Mouse (Mus musculus) inflammation-experienced regulatory T-cells, adult 6 months (primary cell): ENCODE data around the gene Thumpd2. TPM values are rescaled to one million over a fixed set of nuclear protein-coding genes. Genes with fewer than 3 reads are reported as not detected.

Source experiments
- ATAC-seq: one replicate; pipeline ENCODE4 v1.8.0; 2017
- polyA plus RNA-seq, 3 experiments: library from polyadenylated mRNA; unstranded; fragments of 100-300 nt; shearing (Covaris generic); gene quantifications; one replicate each; pipeline ENCODE4 v1.2.1; 2017

Gene Thumpd2
- polyA plus RNA-seq, 3 experiments from 2014 or later, result 8.4 to 14.2 (median 12.5) TPM

- no peak for ATAC-seq
Measured at GRCm38 (mm10) chr17:81031830-81032442, 32.9 kb downstream of the Thumpd2 start.

DNA sequence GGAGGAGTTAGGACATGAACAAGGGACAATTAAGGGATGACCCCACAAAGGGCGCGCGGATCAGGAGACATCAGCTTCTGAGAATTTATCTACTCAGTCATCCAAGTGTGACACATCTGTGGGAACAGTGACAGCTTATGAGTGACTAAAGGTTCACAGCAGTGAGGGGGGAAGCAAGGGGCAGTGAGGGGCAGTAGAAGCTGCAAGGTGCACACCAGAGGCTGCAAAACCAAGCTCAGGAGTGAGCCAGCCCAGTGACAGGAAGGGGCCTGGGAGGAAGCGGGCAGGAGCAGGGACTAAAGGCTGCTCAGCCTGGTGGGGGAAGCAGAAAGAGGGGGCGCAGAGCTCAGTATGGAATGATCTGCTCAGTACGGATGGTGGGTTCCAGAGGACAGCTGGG is 37.6 kb downstream of the Thumpd2 start:
- ATAC-seq, result no peak

- no peak for ATAC-seq
Measured at GRCm38 (mm10) chr17:81017132-81017531, 47.8 kb downstream of the Thumpd2 start.

- ATAC-seq, result peak; percentile 48
Measured at GRCm38 (mm10) chr17:81015814-81016447, 49.0 kb downstream of the Thumpd2 start.

DNA sequence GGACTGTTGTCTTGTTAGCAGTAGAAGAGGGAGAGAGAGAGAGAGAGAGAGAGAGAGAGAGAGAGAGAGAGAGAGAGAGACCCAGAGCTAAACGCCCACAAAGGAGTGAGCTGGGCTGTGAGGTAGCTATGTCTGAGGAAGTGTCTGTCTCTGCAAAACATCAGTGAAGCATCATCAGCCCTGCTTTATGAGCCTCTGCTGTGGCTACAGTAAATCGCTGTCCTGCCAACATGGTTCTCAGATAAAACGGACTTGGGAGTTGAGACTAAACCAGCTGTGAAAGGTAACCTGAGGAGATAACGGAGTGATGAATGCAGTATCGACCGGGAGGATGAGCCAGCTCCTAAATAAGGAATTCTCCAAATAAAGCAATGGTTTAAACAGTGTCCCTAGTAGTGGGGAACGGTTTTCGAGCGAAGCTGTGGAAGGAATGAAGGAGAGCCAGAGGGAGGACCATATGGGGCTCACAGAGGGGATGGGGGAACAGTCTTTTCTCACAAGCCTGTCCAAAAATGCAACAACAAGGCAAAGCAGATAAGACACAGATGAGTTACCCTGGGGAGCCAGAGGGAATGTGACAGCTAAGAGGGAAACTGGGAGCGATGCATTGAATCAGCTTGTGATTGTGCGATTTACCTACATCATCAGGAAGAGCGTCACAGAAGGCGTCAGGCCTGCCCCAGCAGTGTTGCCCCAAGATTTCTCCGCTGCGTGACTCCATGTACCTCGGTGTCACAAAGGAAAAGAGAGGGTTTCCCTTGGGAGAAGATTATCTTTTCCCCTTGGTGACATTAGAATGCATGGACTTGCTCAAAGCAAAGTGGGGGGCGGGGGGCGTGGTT is 53.8 kb downstream of the Thumpd2 start:
- no peak for ATAC-seq

DNA sequence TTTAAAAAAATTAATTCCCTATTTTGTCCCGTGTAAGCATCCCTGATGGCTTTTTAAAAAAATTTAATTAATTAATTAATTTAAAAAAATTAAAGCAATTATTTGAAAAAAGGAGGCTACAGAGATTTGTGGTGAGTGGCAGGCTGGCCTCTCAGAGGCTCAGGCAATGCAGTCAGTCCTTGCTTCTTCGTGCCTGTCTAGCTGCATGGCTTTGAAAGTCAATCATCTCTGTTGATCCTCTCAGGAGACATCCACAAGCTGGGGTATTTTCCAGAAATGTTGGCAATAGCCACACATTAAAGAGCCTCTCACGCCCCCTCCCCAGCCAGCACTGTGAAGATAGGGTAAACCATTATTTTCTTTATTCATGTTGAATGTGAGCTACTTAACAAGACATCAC is 54.7 kb downstream of the Thumpd2 start:
- ATAC-seq, result no peak

DNA sequence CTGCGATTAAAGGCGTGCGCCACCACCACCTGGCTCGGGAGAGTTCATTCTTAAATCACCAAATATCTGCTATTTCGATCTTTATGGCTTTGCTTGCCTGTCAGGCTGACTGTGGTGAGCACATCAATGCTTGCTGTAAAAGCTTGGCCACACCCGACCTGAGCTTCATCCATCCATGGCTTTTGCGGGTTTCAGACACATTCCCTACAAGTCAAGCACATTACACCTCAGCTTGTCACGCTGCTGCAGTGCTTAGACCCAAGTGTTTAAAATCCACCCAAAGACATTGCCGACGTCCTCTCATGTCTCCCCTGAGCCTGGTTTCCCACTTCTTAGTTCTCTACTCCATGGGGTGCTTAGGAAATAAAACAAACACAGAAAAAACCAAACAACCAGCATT is 55.8 kb downstream of the Thumpd2 start:
- no peak for ATAC-seq

DNA sequence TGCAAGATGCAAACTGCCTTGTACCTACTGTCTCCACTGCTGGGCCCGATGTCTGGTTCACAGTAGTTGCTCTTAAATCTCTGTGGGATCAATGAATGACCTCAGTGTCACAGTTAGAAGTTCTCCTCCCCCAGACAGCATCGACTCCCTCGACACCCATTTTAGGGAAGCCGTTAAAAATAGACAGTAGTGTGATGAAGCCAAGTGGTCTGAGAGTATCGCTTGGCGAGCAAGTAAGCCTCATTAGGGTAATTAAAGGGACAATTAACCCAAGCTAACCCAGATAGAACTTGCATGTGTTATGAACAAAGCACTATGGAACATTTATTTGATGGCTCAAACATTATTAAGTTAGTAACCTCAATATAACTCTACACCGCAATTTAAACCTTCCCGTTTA is 59.6 kb downstream of the Thumpd2 start:
- no peak for ATAC-seq

- ATAC-seq, result no peak
Measured at GRCm38 (mm10) chr17:81004454-81004853, 60.4 kb downstream of the Thumpd2 start.

DNA sequence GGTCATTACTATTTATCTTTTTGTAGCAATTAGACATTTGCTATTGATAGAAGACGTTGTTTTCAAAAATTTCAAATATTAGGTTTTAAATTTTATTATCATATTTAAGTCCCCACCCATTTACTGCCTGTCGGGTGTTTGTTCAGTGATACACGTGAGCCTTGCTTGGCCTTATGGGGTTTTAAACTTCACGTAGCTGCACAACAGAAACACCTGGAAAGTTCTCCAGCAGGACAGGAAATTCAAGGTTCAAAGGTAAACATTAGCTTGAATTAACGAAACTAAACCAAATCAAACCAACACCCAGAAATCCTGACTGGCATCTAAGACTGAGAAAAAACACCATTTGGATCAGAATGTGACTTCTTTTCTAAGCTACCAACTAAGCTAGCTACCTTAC is 62.8 kb downstream of the Thumpd2 start:
- no peak for ATAC-seq

DNA sequence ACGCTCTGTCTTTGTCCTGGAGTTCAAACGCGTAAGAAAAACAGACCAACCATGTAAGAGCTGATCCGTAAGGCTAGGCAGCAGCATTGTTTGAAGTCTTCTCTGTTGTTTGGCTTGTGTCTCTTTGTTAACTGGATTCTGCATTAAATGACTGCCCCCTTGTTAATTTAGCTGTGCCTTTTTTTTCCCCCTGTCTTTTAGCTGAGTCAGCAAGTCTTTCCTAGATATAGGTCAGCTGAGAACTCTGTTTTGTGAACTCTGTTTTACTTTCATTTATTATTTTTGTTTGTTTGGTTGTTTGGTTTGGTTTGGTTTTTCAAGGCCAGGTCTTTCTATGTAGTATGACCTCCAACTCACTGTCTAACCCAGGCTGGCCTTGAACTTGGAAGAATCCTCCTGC is 63.2 kb downstream of the Thumpd2 start:
- ATAC-seq, result no peak

GRCm38 (mm10) chr17:81001010-81001409 is 63.9 kb downstream of the Thumpd2 start:
- no peak for ATAC-seq

- ATAC-seq, result no peak
Measured at GRCm38 (mm10) chr17:80998958-80999357, 65.9 kb downstream of the Thumpd2 start.

DNA sequence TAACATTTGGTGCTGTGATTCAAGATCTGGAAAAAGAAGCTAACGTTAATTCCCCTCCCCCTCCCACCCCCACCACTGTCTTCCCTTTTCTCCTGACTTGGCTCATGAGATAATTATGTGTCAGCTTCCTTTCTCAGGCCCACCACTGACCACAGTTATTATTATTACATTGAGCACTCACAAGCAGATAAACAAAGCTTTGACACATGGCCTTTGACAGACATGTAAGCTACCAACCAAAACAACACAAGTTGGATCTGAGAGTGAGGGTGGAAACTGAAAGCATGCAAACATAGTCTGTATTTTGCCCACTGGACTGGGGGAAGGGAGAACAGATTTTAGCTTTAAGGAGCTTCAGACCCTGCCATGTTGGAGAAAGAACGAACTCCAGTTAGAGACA is 67.7 kb downstream of the Thumpd2 start:
- ATAC-seq, result no peak

- no peak for ATAC-seq
Measured at GRCm38 (mm10) chr17:80991535-80992127, 73.3 kb downstream of the Thumpd2 start.

GRCm38 (mm10) chr17:80982976-80983375 is 81.9 kb downstream of the Thumpd2 start:
- ATAC-seq, result no peak

DNA sequence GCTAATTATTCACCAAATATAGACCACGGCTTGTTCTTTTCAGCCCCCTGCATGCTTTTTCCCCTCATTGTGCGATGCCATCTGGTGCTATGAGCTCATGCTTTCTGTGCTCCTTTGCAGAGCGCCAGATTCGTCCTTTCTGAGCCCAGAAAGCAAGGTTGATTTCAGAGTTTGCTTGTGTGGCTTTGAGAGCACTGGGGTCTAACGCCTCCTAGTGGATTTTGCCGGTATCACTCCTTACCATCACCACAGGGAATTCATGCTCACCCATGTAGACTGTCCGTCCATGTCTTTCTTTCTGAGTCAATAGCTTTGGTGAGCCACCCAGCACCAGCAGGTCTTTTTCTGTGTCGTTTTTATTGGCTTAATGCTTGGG is 82.5 kb downstream of the Thumpd2 start:
- no peak for ATAC-seq

DNA sequence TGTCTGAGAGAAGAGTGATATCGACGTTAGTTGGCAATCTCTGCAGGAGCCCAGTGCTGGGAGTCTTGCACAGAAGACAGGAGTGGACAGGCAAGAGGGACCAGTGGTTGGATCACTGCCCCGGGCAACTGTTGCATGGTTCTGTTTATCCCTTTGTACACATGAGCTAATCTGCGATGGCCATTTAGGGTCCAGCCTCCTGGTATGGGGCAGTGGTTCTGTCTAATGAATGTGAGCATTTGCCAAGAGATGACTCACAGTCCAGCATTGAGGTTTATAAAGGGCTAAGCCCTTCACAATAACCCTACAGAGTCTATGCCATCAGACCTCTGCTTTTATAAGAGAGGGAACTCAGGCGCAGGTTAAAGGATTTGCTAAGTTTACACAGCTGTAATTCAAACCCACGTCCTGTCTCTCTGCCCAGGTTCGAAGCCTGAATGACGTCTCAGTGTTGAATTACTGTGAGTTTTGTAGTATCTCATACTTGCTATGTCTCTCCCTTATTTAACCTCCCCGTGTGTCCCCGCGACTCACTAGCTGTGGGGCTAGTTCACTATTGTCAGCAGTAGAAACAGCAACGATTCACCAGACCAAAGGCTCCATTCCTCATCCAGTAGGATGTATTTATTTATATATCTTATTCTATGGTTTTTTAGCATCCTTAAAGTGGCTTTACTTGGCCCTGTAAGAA is 83.0 kb downstream of the Thumpd2 start:
- ATAC-seq, result no peak

DNA sequence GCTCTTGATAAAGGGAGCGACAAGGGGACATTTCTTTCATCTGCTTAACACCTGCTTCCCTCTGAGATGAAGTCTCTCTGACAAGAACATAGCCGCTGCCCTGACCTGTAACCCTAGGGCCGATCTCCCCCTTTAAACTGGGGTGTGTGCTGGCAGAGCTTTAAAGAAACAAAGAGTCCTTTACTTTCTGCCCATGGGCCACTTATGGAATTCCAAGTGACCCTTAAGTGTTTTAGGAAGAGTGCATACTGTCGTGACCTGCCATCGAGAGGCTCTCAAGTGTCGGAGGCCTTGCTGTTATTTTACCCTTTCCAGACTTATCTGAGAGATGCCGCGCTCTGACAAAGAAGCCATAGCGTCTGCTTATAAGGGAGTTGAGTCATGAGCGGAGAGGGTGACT is 84.8 kb downstream of the Thumpd2 start:
- ATAC-seq, result no peak

DNA sequence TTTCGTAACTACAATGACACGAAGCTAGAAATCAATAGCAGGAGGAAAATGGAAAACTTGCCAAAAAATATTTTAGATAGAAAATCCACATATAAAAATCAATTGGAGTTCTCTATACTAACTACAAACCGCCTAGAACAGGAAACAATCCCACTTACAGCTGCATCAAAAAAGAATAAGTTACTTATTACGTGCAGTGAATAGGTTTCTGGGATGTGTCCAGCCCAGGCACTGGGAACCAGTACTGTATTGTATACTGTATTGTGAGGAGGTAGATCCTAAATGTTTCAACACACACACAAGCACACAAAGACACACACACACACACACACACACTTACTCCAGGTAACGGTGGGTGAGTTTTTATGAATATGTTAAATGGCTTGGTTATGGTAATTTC is 87.6 kb downstream of the Thumpd2 start:
- no peak for ATAC-seq
